26 mouse cellular contexts compared by ENCODE assay signal in genomic region chr12:58643843-58644242, GRCm38 (mm10).
DNase-seq lines count a peak whose midpoint lies in the region; ATAC-seq and TF ChIP-seq lines count a peak whose summit lies in the region.
"Had no signal": no experiment of that assay in that cellular context is flagged by ENCODE, and none has a peak within 500 bp of the region (broad histone marks: within the 10 kb centered on the region; RNA-seq: fewer than 3 reads in every experiment).

No protein-coding gene starts in this region.

- no peaks in the 10 kb centered on the region for H3K36me3 ChIP-seq in forebrain, embryonic 11.5 days (ENCODE audit: control insufficient read depth, insufficient read depth, low read length)
- H3K36me3 ChIP-seq in forebrain, embryonic 16.5 days (ENCODE audit: control insufficient read depth, insufficient read depth), result no peaks in the 10 kb centered on the region
- no peaks in the 10 kb centered on the region for H3K36me3 ChIP-seq in embryonic facial prominence, embryonic 14.5 days (ENCODE audit: control insufficient read depth, insufficient read depth, low read length)
- H3K36me3 ChIP-seq in limb, embryonic 14.5 days (ENCODE audit: control insufficient read depth, insufficient read depth, low read length), result no peaks in the 10 kb centered on the region
- H3K36me3 ChIP-seq: embryonic facial prominence, embryonic 15.5 days; forebrain, embryonic 15.5 days; hindbrain, embryonic 15.5 days; intestine, embryonic 15.5 days; liver, embryonic 13.5 days had no signal

- no peaks in the 10 kb centered on the region for H3K27me3 ChIP-seq in forebrain, embryonic 11.5 days (ENCODE audit: control insufficient read depth, insufficient read depth, low read length)
- H3K27me3 ChIP-seq in forebrain, embryonic 16.5 days (replicated peaks; ENCODE audit: control insufficient read depth, insufficient read depth, low read length), result no peaks in the 10 kb centered on the region
- no peaks in the 10 kb centered on the region for H3K27me3 ChIP-seq in embryonic facial prominence, embryonic 14.5 days (replicated peaks; ENCODE audit: control insufficient read depth, insufficient read depth, low read length)
- H3K27me3 ChIP-seq in limb, embryonic 14.5 days (ENCODE audit: control insufficient read depth, insufficient read depth, low read length), result no peaks in the 10 kb centered on the region
- H3K27me3 ChIP-seq: embryonic facial prominence, embryonic 15.5 days; forebrain, embryonic 15.5 days; hindbrain, embryonic 15.5 days; intestine, embryonic 15.5 days; liver, embryonic 13.5 days; megakaryocyte, embryonic 14.5 days had no signal

- DNase-seq in forebrain, embryonic 11.5 days (ENCODE audit: low spot score), result peak; percentile 53
- peak; percentile 55 for DNase-seq in embryo, embryonic 10.5 days (ENCODE audit: low spot score)
- peak; percentile 77 for DNase-seq in embryonic facial prominence, embryonic 14.5 days (ENCODE audit: low spot score)
- DNase-seq in limb, embryonic 14.5 days (ENCODE audit: low spot score), result peak; percentile 6
- no peak for DNase-seq in ovary, postnatal 14 days (ENCODE audit: low spot score)
- DNase-seq in thymus, adult 18-20 months, result no peak
- DNase-seq in adrenal gland, postnatal 14 days, result no peak
- DNase-seq: adrenal gland, adult 8-10 months; cerebellum, adult 2 months; cerebellum, postnatal 25 days; gastrocnemius, postnatal 36 days; kidney, adult 8-10 months; kidney, postnatal 14 days; left cerebral cortex, postnatal 4 days; liver, embryonic 13.5 days; lung, adult 2 months; lung, postnatal 36 days had no signal

- WGBS in forebrain, embryonic 11.5 days, result 67% methylated on average over 3 of the region's 3 CpGs
- WGBS in forebrain, embryonic 16.5 days, result 71% methylated on average over 3 of the region's 3 CpGs
- WGBS in embryonic facial prominence, embryonic 14.5 days, result 23% methylated on average over 3 of the region's 3 CpGs
- 27% methylated on average over 3 of the region's 3 CpGs for WGBS in limb, embryonic 14.5 days

- H3K4me3 ChIP-seq in forebrain, embryonic 11.5 days (ENCODE audit: low read depth, low read length), result no peak overlapping the region
- no peak overlapping the region for H3K4me3 ChIP-seq in forebrain, embryonic 16.5 days (replicated peaks; ENCODE audit: low read length)
- no peak overlapping the region for H3K4me3 ChIP-seq in embryonic facial prominence, embryonic 14.5 days (ENCODE audit: low read depth, low read length)
- no peak overlapping the region for H3K4me3 ChIP-seq in limb, embryonic 14.5 days (replicated peaks; ENCODE audit: low read length)
- H3K4me3 ChIP-seq: embryonic facial prominence, embryonic 15.5 days; forebrain, embryonic 15.5 days; hindbrain, embryonic 15.5 days; intestine, embryonic 15.5 days; liver, embryonic 13.5 days; megakaryocyte, embryonic 14.5 days; myocyte had no signal

- H3K27ac ChIP-seq in forebrain, embryonic 11.5 days (ENCODE audit: low read depth, low read length), result no peak overlapping the region
- no peak overlapping the region for H3K27ac ChIP-seq in forebrain, embryonic 16.5 days (ENCODE audit: low read length)
- H3K27ac ChIP-seq in embryonic facial prominence, embryonic 14.5 days (replicated peaks; ENCODE audit: low read depth, low read length), result no peak overlapping the region
- no peak overlapping the region for H3K27ac ChIP-seq in limb, embryonic 14.5 days (replicated peaks; ENCODE audit: low read depth, low read length)
- H3K27ac ChIP-seq: embryonic facial prominence, embryonic 15.5 days; forebrain, embryonic 15.5 days; hindbrain, embryonic 15.5 days; intestine, embryonic 15.5 days; liver, embryonic 13.5 days; stomach, postnatal 0 days had no signal

- H3K4me1 ChIP-seq in forebrain, embryonic 11.5 days (replicated peaks; ENCODE audit: control insufficient read depth, insufficient read depth, low read length), result no peaks in the 10 kb centered on the region
- H3K4me1 ChIP-seq in forebrain, embryonic 16.5 days (replicated peaks; ENCODE audit: control insufficient read depth, insufficient read depth, low read length), result no peaks in the 10 kb centered on the region
- H3K4me1 ChIP-seq in embryonic facial prominence, embryonic 14.5 days (ENCODE audit: control insufficient read depth, insufficient read depth, low read length), result 0 out of 2 replicates have a peak, but pooled peaks cover 6% of the 10 kb centered on the region
- peaks cover 8% of the 10 kb centered on the region; the same call in 1 of the 2 replicates for H3K4me1 ChIP-seq in limb, embryonic 14.5 days (ENCODE audit: control insufficient read depth, insufficient read depth, low read length)
- H3K4me1 ChIP-seq: forebrain, embryonic 15.5 days; hindbrain, embryonic 15.5 days; intestine, embryonic 15.5 days; liver, embryonic 13.5 days had no signal

- H3K9ac ChIP-seq in forebrain, embryonic 11.5 days (ENCODE audit: low read length), result no peak overlapping the region
- no peak overlapping the region for H3K9ac ChIP-seq in forebrain, embryonic 16.5 days (replicated peaks; ENCODE audit: low read depth, low read length)
- H3K9ac ChIP-seq in embryonic facial prominence, embryonic 14.5 days (ENCODE audit: low read depth, low read length), result no peak overlapping the region
- H3K9ac ChIP-seq in limb, embryonic 14.5 days (ENCODE audit: low read depth, low read length, severe bottlenecking), result no peak overlapping the region
- H3K9ac ChIP-seq: embryonic facial prominence, embryonic 15.5 days; forebrain, embryonic 15.5 days; hindbrain, embryonic 15.5 days; intestine, embryonic 15.5 days; liver, embryonic 13.5 days had no signal

- H3K4me2 ChIP-seq in forebrain, embryonic 11.5 days (ENCODE audit: low read depth, low read length, severe bottlenecking), result no peak overlapping the region
- no peak overlapping the region for H3K4me2 ChIP-seq in forebrain, embryonic 16.5 days (ENCODE audit: low read length)
- H3K4me2 ChIP-seq in embryonic facial prominence, embryonic 14.5 days (ENCODE audit: low read depth, low read length), result no peak overlapping the region
- H3K4me2 ChIP-seq in limb, embryonic 14.5 days (replicated peaks; ENCODE audit: low read depth, low read length, severe bottlenecking), result no peak overlapping the region
- H3K4me2 ChIP-seq: embryonic facial prominence, embryonic 15.5 days; forebrain, embryonic 15.5 days; hindbrain, embryonic 15.5 days; intestine, embryonic 15.5 days; liver, embryonic 13.5 days had no signal

- TF ChIP-seq POLR2A in limb, embryonic 14.5 days (IDR thresholded peaks at IDR 0.05; ENCODE audit: borderline replicate concordance, extremely low read depth, insufficient read depth, insufficient read length), result no peak

- no peaks in the 10 kb centered on the region for H3K9me3 ChIP-seq in forebrain, embryonic 11.5 days (ENCODE audit: control insufficient read depth, low read length)
- no peaks in the 10 kb centered on the region for H3K9me3 ChIP-seq in forebrain, embryonic 16.5 days (ENCODE audit: control insufficient read depth, low read length)
- H3K9me3 ChIP-seq in embryonic facial prominence, embryonic 14.5 days (ENCODE audit: control insufficient read depth, low read length), result no peaks in the 10 kb centered on the region
- no peaks in the 10 kb centered on the region for H3K9me3 ChIP-seq in limb, embryonic 14.5 days (ENCODE audit: control insufficient read depth, low read length)
- H3K9me3 ChIP-seq: embryonic facial prominence, embryonic 15.5 days; forebrain, embryonic 15.5 days; hindbrain, embryonic 15.5 days; intestine, embryonic 15.5 days; liver, embryonic 13.5 days; megakaryocyte, embryonic 14.5 days had no signal

- no peak for ATAC-seq in forebrain, embryonic 11.5 days (replicated peaks; ENCODE audit: low FRiP score)
- ATAC-seq in forebrain, embryonic 16.5 days, result no peak
- ATAC-seq in embryonic facial prominence, embryonic 14.5 days (ENCODE audit: low read depth), result peak; percentile 60; the same call in 1 of the 2 replicates
- ATAC-seq in limb, embryonic 14.5 days (ENCODE audit: low FRiP score, low read depth), result no peak
- ATAC-seq: forebrain, embryonic 15.5 days; intestine, embryonic 15.5 days; midbrain, embryonic 16.5 days had no signal

Comparison
In these comparisons a context has a peak if more than half of its experiments do, and no peak if none do; other contexts are left out.
1. DNase-seq: peak in forebrain, embryonic 11.5 days (single experiment), embryo, embryonic 10.5 days (single experiment), embryonic facial prominence, embryonic 14.5 days (single experiment) and limb, embryonic 14.5 days (single experiment); none in ovary, postnatal 14 days (single experiment), thymus, adult 18-20 months (0 of 2) and adrenal gland, postnatal 14 days (single experiment).